Mouse (Mus musculus) embryonic facial prominence, embryonic 11.5 days (tissue): ENCODE measurements at regions not wholly inside any gene's neighbourhood (a gene's known extent, or its start where the extent isn't known, plus 50 kb on each side); places are given as distances from the start of the nearest gene placed in this dataset.

ENCODE experiments used
- ATAC-seq: fragments of 200-750 bp; cut with Nextera tagmentation; replicated peaks from 2 replicates; pipeline ENCODE4 v1.8.0; 2017; ENCODE audit warnings: low read depth; ENCODE audit not compliant: insufficient number of reproducible peaks, low FRiP score, low TSS enrichment
- DNase-seq: peaks from one replicate; pipeline ENCODE4 v3.0.0-alpha.2; 2015; ENCODE audit warnings: low spot score
- H3K27ac ChIP-seq: fragments of 300-500 bp; sonication (generic); replicated peaks from 2 replicates; pipeline ENCODE4 v1.5.1; 2014; ENCODE audit warnings: mild to moderate bottlenecking, low read depth, low read length, control low read depth
- H3K27me3 ChIP-seq: fragments of 300-500 bp; sonication (generic); 2 replicates; pipeline ENCODE4 v1.6.1; 2014; ENCODE audit warnings: mild to moderate bottlenecking, low read length, moderate library complexity, mixed read lengths; ENCODE audit not compliant: control insufficient read depth, insufficient read depth
- H3K36me3 ChIP-seq: fragments of 300-500 bp; sonication (generic); replicated peaks from 2 replicates; pipeline ENCODE4 v1.6.1; 2014; ENCODE audit warnings: low read depth, mild to moderate bottlenecking, low read length, moderate library complexity, mixed read lengths; ENCODE audit not compliant: control insufficient read depth, insufficient read depth
- H3K4me1 ChIP-seq: fragments of 300-500 bp; sonication (generic); 2 replicates; pipeline ENCODE4 v1.6.1; 2014; ENCODE audit warnings: low read length, mixed read lengths; ENCODE audit not compliant: control insufficient read depth, insufficient read depth
- H3K4me2 ChIP-seq: fragments of 300-500 bp; sonication (generic); 2 replicates; pipeline ENCODE4 v1.6.1; 2014; ENCODE audit warnings: low read depth, mild to moderate bottlenecking, control low read depth, low read length, moderate library complexity
- H3K4me3 ChIP-seq: fragments of 300-500 bp; sonication (generic); 2 replicates; pipeline ENCODE4 v1.5.1; 2014; ENCODE audit warnings: low read depth, low read length, control low read depth
- H3K9ac ChIP-seq: fragments of 300-500 bp; sonication (generic); replicated peaks from 2 replicates; pipeline ENCODE4 v1.6.1; 2014; ENCODE audit warnings: mild to moderate bottlenecking, control low read depth, low read length
- H3K9me3 ChIP-seq: fragments of 300-500 bp; sonication (generic); replicated peaks from 2 replicates; pipeline ENCODE4 v1.6.1; 2016; ENCODE audit warnings: mild to moderate bottlenecking, low read length, inconsistent platforms, mixed read lengths; ENCODE audit not compliant: control insufficient read depth
- WGBS: fragments of 180-500 bp; shearing (Covaris S2); extraction: QIAGEN DNeasy Blood & Tissue Kit; methylation state at CpG from one replicate; pipeline ENCODE4 v1.1.7; 2014; 5-methylcytosine and 5-hydroxymethylcytosine counted together

DNA sequence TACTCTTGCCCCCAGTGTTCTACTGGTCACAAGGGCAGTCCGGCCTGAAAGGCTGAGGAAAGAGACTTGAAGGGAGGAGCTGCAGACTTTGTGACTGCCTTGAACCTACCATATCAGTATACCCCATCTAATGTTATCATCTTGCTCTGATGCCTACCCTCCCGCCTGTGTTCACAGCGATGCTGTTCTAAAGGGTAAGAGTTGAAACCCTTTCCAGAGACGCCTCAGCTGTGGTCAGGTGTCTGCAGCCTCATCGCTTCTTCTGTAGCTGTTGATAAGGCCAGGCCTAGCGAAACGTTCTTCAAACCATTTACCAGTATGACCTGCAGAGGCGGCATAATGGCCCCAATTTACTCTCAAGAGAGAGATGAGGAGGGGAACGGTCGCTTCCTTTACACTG lies 629.3 kb upstream of the Gm10131 start:
- 88% methylated on average over 10 of the region's 10 CpGs for WGBS
- no peaks in the 10 kb centered on the region for H3K4me1 ChIP-seq
- H3K27me3 ChIP-seq: no peaks in the 10 kb centered on the region
- no peak overlapping the region for H3K27ac ChIP-seq
- H3K9me3 ChIP-seq: no peaks in the 10 kb centered on the region
- H3K4me2 ChIP-seq: no peak overlapping the region
- no peaks in the 10 kb centered on the region for H3K36me3 ChIP-seq
- DNase-seq (no peak), ATAC-seq (no peak)
- H3K9ac ChIP-seq: no peak overlapping the region
- no peak overlapping the region for H3K4me3 ChIP-seq

DNA sequence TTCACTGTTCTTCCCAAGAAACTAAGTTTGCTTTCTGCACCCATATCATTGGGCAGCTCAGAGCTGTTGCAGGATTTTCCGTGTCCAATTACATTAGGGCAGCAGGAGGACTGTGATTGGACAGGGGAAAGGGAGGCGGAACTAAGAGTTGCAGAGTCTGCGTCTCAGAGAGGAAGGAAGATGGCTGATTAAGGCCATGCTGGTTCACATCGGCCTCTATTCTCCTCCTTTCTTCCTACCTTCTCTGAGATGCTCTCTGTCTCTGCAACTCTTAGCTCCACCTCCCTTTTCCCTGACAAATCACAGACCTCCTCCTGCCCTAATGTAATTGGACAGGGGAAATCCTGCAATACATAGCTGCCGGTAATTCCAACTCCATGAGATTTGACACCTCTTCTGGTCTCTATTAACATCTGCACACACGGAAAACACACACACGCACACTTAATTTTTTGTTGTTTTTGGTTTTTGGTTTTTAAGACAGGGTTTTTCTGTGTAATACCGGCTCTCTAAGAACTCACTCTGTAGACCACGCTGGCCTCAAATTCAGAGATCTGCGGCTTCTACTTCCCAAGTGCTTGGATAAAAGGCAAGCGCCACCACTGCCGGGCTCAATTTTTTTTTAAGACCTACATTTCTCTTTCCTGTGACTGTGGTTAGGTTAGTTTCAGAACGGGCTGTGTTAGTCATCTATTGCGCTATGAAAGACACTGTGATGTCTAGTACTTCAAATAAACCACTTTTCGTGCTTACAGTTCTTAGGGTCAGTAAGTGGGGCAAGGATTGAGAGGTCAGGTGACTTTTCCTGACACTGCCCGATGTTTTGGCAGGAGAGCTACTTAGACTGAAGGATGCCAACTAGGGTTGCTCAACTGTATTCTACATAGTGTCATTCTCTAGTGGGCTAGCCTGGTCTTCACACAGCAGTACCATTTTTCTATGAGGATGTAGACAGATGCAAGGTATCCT lies 628.6 kb upstream of the Gm10131 start:
- WGBS: 88% methylated on average over 15 of the region's 16 CpGs
- DNase-seq: no peak
- Histone ChIP-seq H3K4me2 (no peak overlapping the region), H3K36me3 (no peaks in the 10 kb centered on the region), H3K4me3 (no peak overlapping the region), H3K27ac (no peak overlapping the region), H3K4me1 (no peaks in the 10 kb centered on the region), H3K27me3 (no peaks in the 10 kb centered on the region), H3K9me3 (no peaks in the 10 kb centered on the region), H3K9ac (no peak overlapping the region)
- ATAC-seq: no peak

DNA sequence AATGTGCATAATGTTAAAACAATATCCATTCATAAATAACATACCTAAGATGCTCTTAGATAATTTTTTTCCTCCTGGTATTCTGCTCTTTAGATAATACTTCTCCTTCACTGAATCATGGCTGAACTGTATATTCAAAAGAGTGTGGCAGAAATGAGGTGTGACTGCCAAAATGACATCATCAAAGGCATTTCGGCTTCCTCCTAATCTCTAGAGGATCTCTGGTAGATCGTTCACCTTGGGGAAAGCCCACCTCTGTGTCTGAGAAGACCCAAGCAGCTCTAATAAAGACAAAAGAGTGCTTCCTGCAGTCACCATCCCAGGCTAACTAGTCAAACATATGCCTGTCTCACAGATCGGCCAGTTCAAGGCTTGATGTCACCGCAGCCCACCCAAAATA lies 624.7 kb upstream of the Gm10131 start:
- no peak for DNase-seq
- Histone ChIP-seq H3K27me3 (no peaks in the 10 kb centered on the region), H3K4me2 (no peak overlapping the region), H3K4me1 (no peaks in the 10 kb centered on the region), H3K9ac (no peak overlapping the region), H3K9me3 (no peaks in the 10 kb centered on the region), H3K36me3 (no peaks in the 10 kb centered on the region), H3K4me3 (no peak overlapping the region), H3K27ac (no peak overlapping the region)
- ATAC-seq: no peak
- WGBS: 85% methylated on average over 4 of the region's 4 CpGs

DNA sequence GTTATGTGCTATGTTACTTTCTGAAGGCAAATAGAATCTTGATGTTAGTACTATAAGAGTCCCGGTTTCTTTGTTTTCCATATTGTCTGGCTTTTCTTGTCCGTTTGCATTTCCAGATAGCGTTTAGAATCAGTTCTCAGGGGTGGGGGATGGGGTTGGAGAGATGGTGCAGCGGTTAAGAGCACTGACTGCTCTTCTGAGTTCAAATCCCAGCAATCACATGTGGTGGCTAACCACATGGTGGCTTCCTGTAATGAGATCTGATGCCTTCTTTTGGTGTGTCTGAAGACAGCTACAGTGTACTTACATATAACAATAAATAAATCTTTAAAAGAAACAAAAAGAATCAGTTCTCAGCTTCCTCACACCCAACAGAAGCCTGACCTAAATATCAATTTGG lies 623.5 kb upstream of the Gm10131 start:
- H3K4me2 ChIP-seq: no peak overlapping the region
- H3K4me1 ChIP-seq: no peaks in the 10 kb centered on the region
- H3K9ac ChIP-seq: no peak overlapping the region
- no peak overlapping the region for H3K4me3 ChIP-seq
- 82% methylated on average over 4 of the region's 4 CpGs for WGBS
- H3K9me3 ChIP-seq: no peaks in the 10 kb centered on the region
- ATAC-seq (no peak), DNase-seq (no peak)
- no peaks in the 10 kb centered on the region for H3K36me3 ChIP-seq
- no peak overlapping the region for H3K27ac ChIP-seq
- H3K27me3 ChIP-seq: no peaks in the 10 kb centered on the region

DNA sequence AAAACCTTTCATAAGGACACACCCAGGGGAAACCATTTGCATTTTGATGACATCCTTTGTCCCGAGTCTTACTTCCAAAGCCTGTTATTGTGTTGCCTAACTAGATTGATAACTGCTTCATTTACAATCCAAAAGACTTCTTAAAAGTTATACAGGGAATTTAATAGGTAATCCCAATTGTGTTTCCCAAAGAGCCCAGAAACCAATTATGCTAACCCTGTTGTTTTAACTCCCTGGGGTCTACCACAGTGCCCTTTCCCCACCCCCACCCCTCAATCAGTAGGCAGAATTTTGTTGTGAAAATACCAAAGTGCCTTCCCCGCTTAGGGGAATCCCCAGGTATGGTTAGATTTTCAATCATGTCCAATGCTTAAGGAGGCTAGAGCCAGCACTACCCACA lies 621.3 kb upstream of the Gm10131 start:
- H3K27me3 ChIP-seq: no peaks in the 10 kb centered on the region
- 22% methylated on average over 2 of the region's 2 CpGs for WGBS
- no peaks in the 10 kb centered on the region for H3K4me1 ChIP-seq

DNA sequence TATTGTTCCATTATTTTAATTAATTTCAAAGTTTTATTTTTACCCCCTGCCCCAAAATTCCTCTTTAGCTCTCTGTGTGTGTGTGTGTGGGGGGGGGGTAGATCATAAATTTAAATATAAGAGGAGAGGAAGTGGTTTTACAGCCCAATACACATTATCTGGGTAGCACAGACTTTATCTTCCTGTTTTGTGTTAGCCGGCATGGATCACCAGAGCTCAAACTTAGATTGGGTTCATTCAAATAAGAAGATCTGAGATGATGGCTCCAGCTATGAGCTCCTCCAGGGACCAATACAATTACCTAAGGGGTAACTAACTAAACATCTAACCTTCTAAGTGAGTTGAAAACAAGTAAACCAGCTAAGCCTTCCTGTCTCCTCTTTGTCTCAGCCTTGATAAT lies 620.8 kb upstream of the Gm10131 start:
- no peak overlapping the region for H3K4me3 ChIP-seq
- ATAC-seq (no peak), DNase-seq (no peak)
- H3K4me1 ChIP-seq: no peaks in the 10 kb centered on the region
- no peak overlapping the region for H3K9ac ChIP-seq
- H3K9me3 ChIP-seq: no peaks in the 10 kb centered on the region
- no peaks in the 10 kb centered on the region for H3K27me3 ChIP-seq
- no peaks in the 10 kb centered on the region for H3K36me3 ChIP-seq
- H3K4me2 ChIP-seq: no peak overlapping the region
- H3K27ac ChIP-seq: no peak overlapping the region
- WGBS: 42% methylated on average over 1 of the region's 1 CpGs

More for the DNA sequence above, 621.3 kb upstream of the Gm10131 start:
- no peak overlapping the region for H3K4me3 ChIP-seq
- H3K9me3 ChIP-seq: no peaks in the 10 kb centered on the region
- H3K36me3 ChIP-seq: no peaks in the 10 kb centered on the region
- H3K27ac ChIP-seq: no peak overlapping the region
- H3K9ac ChIP-seq: no peak overlapping the region
- ATAC-seq (no peak), DNase-seq (no peak)
- H3K4me2 ChIP-seq: no peak overlapping the region

DNA sequence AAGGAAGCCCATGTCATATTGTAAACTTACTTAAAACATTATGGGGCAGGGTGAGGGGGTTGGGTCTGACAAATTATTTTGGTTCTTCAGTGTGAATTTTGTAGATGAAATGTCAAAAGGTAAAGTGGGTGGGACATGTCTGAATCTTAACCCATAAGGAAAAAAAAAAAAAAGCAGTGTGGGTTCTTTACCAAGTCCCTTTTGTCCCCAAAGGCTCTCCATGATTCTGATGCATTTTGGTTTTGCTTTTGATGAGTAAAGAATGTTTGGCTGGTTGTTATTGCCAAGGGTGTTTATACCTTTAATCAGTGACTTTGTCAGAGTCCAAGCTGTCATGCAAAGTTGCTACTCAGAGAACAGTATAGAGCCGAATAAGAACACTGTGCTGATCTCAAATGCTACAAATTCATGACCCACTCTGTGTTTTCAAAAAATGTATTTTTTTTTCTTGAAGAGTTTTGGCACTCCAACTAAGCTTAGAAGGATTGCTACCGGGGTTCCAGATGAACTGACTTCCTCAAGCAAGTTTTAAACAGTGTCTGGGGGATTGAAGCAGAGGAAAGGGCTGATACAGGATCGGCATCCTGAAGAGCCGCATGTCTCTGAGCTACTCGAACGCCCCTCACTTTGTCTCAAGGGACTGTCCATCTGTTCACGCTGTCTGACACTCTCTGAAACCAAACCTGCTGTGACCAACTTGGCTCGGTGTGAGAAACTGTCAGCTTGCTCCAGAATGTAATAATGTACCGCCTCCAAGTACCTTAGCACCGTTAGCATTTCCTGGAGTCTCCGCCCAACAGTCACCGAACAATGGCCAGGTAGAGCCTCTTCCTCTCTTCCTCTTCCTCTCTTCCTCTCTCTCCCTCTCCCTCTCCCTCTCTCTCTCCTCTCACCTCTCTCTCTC lies 619.8 kb upstream of the Gm10131 start:
- no peak overlapping the region for H3K9ac ChIP-seq
- no peak for ATAC-seq
- no peaks in the 10 kb centered on the region for H3K9me3 ChIP-seq
- H3K4me2 ChIP-seq: no peak overlapping the region
- no peaks in the 10 kb centered on the region for H3K4me1 ChIP-seq
- WGBS: 27% methylated on average over 12 of the region's 12 CpGs
- no peaks in the 10 kb centered on the region for H3K36me3 ChIP-seq
- no peak for DNase-seq
- H3K27ac ChIP-seq: no peak overlapping the region
- no peak overlapping the region for H3K4me3 ChIP-seq
- no peaks in the 10 kb centered on the region for H3K27me3 ChIP-seq

DNA sequence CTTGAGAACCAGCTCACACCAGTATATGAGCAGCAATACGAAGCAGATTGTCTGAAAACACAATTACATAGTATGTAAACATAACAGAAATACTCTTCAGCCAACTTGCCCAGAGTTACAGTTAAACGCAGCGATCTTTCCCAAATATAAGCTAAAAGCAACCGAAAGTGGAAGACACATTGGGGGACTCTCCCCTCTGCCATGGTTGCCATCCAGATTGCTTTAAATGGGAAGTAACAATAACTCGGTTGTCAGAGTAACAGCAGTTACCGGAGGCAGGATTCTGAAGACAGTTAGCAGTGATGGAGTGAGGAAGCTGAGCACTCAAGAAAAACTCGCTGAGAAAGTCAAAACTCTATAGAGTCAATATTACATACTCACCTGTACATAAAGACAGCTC lies 618.0 kb upstream of the Gm10131 start:
- Histone ChIP-seq H3K4me1 (no peaks in the 10 kb centered on the region), H3K4me3 (no peak overlapping the region), H3K36me3 (no peaks in the 10 kb centered on the region), H3K27me3 (no peaks in the 10 kb centered on the region), H3K27ac (no peak overlapping the region), H3K9me3 (no peaks in the 10 kb centered on the region), H3K4me2 (no peak overlapping the region), H3K9ac (no peak overlapping the region)
- DNase-seq (no peak), ATAC-seq (no peak)
- WGBS: 90% methylated on average over 7 of the region's 7 CpGs
